Mouse (Mus musculus) MEL (cell line): ENCODE data around the gene Zfand5. TPM values are rescaled to one million over a fixed set of nuclear protein-coding genes. Genes with fewer than 3 reads are reported as not detected.

Experiments
- DNase-seq: peaks from one replicate; pipeline ENCODE4 v3.0.0; 2011; ENCODE audit warnings: low read depth, low spot score
- H3K27ac ChIP-seq: 2 replicates; pipeline ENCODE4 v1.5.1; 2012; ENCODE audit warnings: low read depth, mild to moderate bottlenecking, control low read depth, low read length, moderate library complexity; ENCODE audit not compliant: control insufficient read depth
- H3K27me3 ChIP-seq, 2 experiments: fragments of 150-350 bp in 1 of 2; sonication (generic) in 1 of 2; 2 replicates each; pipeline ENCODE4 v1.6.1; 2012; ENCODE audit warnings: low read length in 2 of 2, mild to moderate bottlenecking in 2 of 2, improper control_type of control experiment in 1 of 2, moderate library complexity in 1 of 2; ENCODE audit not compliant: insufficient read depth in 2 of 2, control insufficient read depth in 1 of 2
- H3K36me3 ChIP-seq, 2 experiments: 2 replicates each; pipeline ENCODE4 v1.6.1; 2012 to 2014; ENCODE audit warnings: low read length in 2 of 2, improper control_type of control experiment in 1 of 2, inconsistent platforms in 1 of 2, mild to moderate bottlenecking in 1 of 2; ENCODE audit not compliant: insufficient read depth in 2 of 2, control insufficient read depth in 1 of 2
- H3K4me1 ChIP-seq, 2 experiments: fragments of 150-350 bp in 1 of 2; sonication (generic) in 1 of 2; 2 replicates each; pipeline ENCODE4 v1.6.1; 2012; ENCODE audit warnings: low read length in 2 of 2, improper control_type of control experiment in 1 of 2, mild to moderate bottlenecking in 1 of 2; ENCODE audit not compliant: insufficient read depth in 2 of 2, control insufficient read depth in 1 of 2
- H3K4me3 ChIP-seq, 2 experiments: fragments of 150-350 bp in 1 of 2; sonication (generic) in 1 of 2; 2 replicates each; pipeline ENCODE4 v1.5.1; 2012; ENCODE audit warnings: low read depth in 2 of 2, low read length in 2 of 2, mild to moderate bottlenecking in 2 of 2, moderate library complexity in 2 of 2, control low read depth in 1 of 2, improper control_type of control experiment in 1 of 2; ENCODE audit not compliant: control insufficient read depth in 1 of 2, insufficient read depth in 1 of 2
- H3K79me2 ChIP-seq: 2 replicates; pipeline ENCODE4 v1.6.1; 2012; ENCODE audit warnings: mild to moderate bottlenecking, low read length, moderate library complexity; ENCODE audit not compliant: control insufficient read depth, poor library complexity, insufficient read depth
- H3K9ac ChIP-seq: 2 replicates; pipeline ENCODE4 v1.6.1; 2012; ENCODE audit warnings: low read depth, mild to moderate bottlenecking, control low read depth, low read length, moderate library complexity; ENCODE audit not compliant: control insufficient read depth, poor library complexity, severe bottlenecking
- H3K9me3 ChIP-seq: fragments of 150-350 bp; sonication (generic); replicated peaks from 2 replicates; pipeline ENCODE4 v1.6.1; 2012; ENCODE audit warnings: mild to moderate bottlenecking, low read length, improper control_type of control experiment, moderate library complexity; ENCODE audit not compliant: insufficient read depth
- E2F4 ChIP-seq: IDR thresholded peaks from 2 replicates; pipeline ENCODE4 v1.6.1; 2011; ENCODE audit warnings: low read depth, low read length, improper control_type of control experiment, borderline replicate concordance
- ETS1 ChIP-seq: IDR thresholded peaks from 2 replicates; pipeline ENCODE4 v1.6.1; 2012; ENCODE audit warnings: low read depth, mild to moderate bottlenecking, inconsistent platforms, low read length, improper control_type of control experiment, moderate library complexity
- GATA1 ChIP-seq: IDR thresholded peaks from 2 replicates; pipeline ENCODE4 v1.6.1; 2011; ENCODE audit warnings: low read depth, low read length, improper control_type of control experiment
- KAT2A ChIP-seq: conservative IDR thresholded peaks from 2 replicates; pipeline ENCODE4 v1.6.1; 2012; ENCODE audit warnings: low read depth, low read length, improper control_type of control experiment, inconsistent platforms
- MAFK ChIP-seq: IDR thresholded peaks from 2 replicates; pipeline ENCODE4 v1.6.1; 2011; ENCODE audit warnings: low read depth, mild to moderate bottlenecking, low read length, improper control_type of control experiment, borderline replicate concordance
- POLR2A ChIP-seq, 2 experiments: IDR thresholded peaks; 2 replicates each; pipeline ENCODE4 v1.6.1; 2011 to 2012; ENCODE audit warnings: low read length in 2 of 2, mild to moderate bottlenecking in 2 of 2, control low read depth in 1 of 2, improper control_type of control experiment in 1 of 2, low read depth in 1 of 2, moderate library complexity in 1 of 2; ENCODE audit not compliant: control insufficient read depth in 1 of 2, insufficient read depth in 1 of 2, poor library complexity in 1 of 2
- TCF12 ChIP-seq: IDR thresholded peaks from 2 replicates; pipeline ENCODE4 v1.6.1; 2014; ENCODE audit warnings: low read depth, mild to moderate bottlenecking, inconsistent platforms, low read length, improper control_type of control experiment, moderate library complexity
- USF2 ChIP-seq, 2 experiments: IDR thresholded peaks; 2 replicates each; pipeline ENCODE4 v1.6.1; 2011 to 2012; ENCODE audit warnings: improper control_type of control experiment in 2 of 2, low read length in 2 of 2, borderline replicate concordance in 1 of 2, inconsistent platforms in 1 of 2, low read depth in 1 of 2, mild to moderate bottlenecking in 1 of 2; ENCODE audit not compliant: insufficient read depth in 1 of 2
- ZNF384 ChIP-seq: IDR thresholded peaks from 2 replicates; pipeline ENCODE4 v1.6.1; 2012; ENCODE audit warnings: low read depth, mild to moderate bottlenecking, inconsistent platforms, low read length, improper control_type of control experiment
- polyA plus RNA-seq, 2 experiments: library from polyadenylated mRNA; stranded (reverse) in 1 of 2; unstranded in 1 of 2; fragments of >175 nt in 1 of 2; fragments of >200 nt in 1 of 2; gene quantifications; 2 replicates each; pipeline versions ENCODE4 v1.2.1 to v1.2.4; 2012; ENCODE audit warnings: low replicate concordance in 2 of 2, low read depth in 1 of 2; ENCODE audit not compliant: insufficient read length in 2 of 2, insufficient read depth in 1 of 2, missing spikeins in 1 of 2
- total RNA-seq: library from RNA; depleted of rRNA; stranded (reverse); fragments of 300-350 nt; gene quantifications from 2 replicates; pipeline ENCODE4 v1.2.3, GENCODE M21; 2012; rRNA removed

Zfand5 gene
- total and polyA plus RNA-seq, 3 experiments = 48.1 to 66.8 (median 51.5) TPM

DNA sequence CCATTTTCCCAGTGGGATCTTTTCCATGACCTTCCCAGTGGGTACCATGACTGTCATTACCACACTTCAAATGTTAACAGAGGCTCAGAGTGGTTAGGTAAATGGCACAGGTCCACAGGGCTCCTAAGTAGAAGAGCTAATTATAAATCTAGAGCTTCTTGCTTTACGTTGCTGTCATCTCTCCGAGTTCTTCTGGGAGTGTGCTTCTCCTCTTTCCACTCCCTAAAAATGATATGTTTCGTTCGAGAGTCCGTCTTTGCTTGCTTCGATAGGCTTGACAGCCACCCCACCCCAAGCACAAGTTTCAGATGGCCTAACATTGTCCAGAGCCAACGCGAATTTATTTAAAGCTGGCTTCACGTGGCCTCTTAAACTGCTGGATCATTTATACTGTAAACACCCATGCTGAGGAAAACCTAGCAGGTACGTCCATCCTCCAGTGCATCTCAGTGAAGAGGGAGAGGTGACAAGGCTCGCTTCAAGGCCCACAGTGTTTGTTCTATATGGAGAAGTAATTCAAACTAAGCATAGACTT lies 59.6 kb downstream of the Zfand5 start:
- no peak for DNase-seq
- no peaks in the 10 kb centered on the region for H3K4me1 ChIP-seq
- H3K79me2 ChIP-seq = no peaks in the 10 kb centered on the region
- H3K36me3 ChIP-seq = no peaks in the 10 kb centered on the region
- no peak overlapping the region for H3K27ac ChIP-seq
- H3K9me3 ChIP-seq = no peaks in the 10 kb centered on the region
- H3K9ac ChIP-seq = no peak overlapping the region
- no peak overlapping the region for H3K4me3 ChIP-seq
- H3K27me3 ChIP-seq = peaks cover 0 to 3% of the 10 kb centered on the region in 2 experiments; a peak in 1 of 4 replicates
- TF ChIP-seq KAT2A = no peak
- TF ChIP-seq ETS1 = no peak
- no peak for TF ChIP-seq GATA1
- TF ChIP-seq ZNF384 = no peak
- TF ChIP-seq TCF12 = no peak
- no peak for TF ChIP-seq POLR2A (IDR thresholded peaks at IDR 0.05; ENCODE audit: control insufficient read depth in 1 of 2, insufficient read depth in 1 of 2, low read depth in 1 of 2, low read length in 2 of 2, poor library complexity in 1 of 2)
- TF ChIP-seq MAFK = no peak
- no peak for TF ChIP-seq USF2 (IDR thresholded peaks at IDR 0.05; ENCODE audit: borderline replicate concordance in 1 of 2, insufficient read depth in 1 of 2, low read depth in 1 of 2, low read length in 2 of 2)
- TF ChIP-seq E2F4 = no peak

Other genes with a start within 250 kb of the Zfand5 start
- 2.6 and 2.9 TPM in 2 replicates for gene Gda, start 201.2 kb downstream of the Zfand5 start, total RNA-seq
- gene Gda, start 201.2 kb downstream of the Zfand5 start, polyA plus RNA-seq = under 1 TPM in 1 of 2 experiments, not detected in 1; 0.38 TPM